Mouse (Mus musculus) fibroblast of lung, adult 2 months (primary cell): Measurements from ENCODE around the gene Psma2.

Experiments
- DNase-seq: peaks from one replicate; pipeline ENCODE4 v3.0.0-alpha.2; 2011; ENCODE audit warnings: low read depth

Gene Psma2

DNA sequence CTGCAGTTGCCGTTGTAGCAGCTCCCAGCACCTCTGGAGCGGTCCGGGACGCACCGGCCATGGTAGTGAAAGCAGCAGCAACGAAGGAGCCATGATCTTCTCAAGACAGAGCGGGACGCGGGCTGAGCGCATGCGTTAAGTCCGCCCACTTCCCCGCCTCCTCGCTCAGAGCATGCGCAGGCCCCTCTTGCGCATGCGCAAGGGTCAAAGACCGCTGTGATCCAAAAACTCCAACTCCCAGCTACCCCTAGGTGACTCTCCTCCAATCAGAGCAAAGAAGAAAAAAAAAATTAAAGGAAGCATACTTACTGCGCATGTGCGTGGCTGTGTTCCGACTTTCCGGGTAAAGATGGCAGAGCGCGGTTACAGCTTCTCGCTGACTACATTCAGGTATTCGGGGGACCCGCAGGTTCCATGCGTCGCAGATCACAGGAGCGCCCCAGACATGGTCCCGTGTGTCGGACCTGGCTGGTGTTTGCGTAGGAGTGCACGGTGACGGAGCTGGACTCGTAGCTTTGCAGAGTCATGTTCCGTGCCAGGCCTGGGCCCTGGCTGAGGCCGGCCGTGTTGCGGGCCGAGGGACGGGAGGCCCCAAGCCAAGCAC is at the start of gene Psma2, which contains the start of gene Mrpl32:
Gene Psma2, plus strand, starts transcription at position 315 of the 604 bp plus-strand sequence.
Gene Mrpl32, minus strand, starts transcription at position 240 of the 604 bp plus-strand sequence.
- DNase-seq: peak; percentile 99

- DNase-seq: no peak
Measured at GRCm38 (mm10) chr13:14574128-14574527, 38.9 kb upstream of the Psma2 start.

DNA sequence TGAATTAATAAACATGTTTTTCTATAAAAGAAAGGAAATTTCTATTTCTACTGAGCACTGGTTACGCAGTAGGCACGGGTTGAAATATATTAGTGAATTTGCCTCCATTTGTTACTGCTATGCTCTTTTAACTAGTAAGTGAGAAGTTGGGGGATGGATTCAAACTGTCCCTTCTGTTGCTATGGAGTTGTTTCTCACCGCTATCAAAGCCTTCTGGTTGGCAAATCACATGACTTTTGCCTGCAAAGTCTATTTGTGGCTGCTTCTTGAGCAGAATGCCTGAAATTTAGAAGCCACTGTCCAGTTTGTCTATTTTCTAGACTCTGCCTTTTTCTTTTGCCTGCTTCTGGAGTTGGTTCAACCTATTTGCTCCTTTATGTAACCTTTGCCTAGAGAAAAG is 32.6 kb upstream of the Psma2 start:
- DNase-seq: no peak

GRCm38 (mm10) chr13:14602744-14603143 is 10.3 kb upstream of the Psma2 start:
- DNase-seq: no peak

GRCm38 (mm10) chr13:14607616-14608015 is 5.4 kb upstream of the Psma2 start:
- DNase-seq: no peak

DNA sequence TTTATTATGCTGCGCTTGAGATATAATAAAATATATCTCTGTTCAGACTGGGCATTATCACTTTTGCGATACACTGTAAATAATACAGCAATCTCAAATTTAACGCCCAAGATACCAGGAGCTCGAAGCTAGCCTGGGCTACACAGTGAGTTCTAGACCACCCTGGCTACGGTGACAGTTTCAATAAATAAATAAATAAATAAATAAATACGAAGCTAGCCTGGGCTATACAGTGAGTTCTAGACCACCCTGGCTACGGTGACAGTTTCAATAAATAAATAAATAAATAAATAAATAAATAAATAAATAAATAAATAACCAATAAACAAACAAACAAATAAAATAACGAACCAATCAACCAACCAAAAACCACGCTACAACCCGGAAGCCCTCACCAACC is 577 bp upstream of the Psma2 start:
- DNase-seq: no peak

GRCm38 (mm10) chr13:14613553-14613952 is 513 bp downstream of the Psma2 start:
- DNase-seq: no peak

DNA sequence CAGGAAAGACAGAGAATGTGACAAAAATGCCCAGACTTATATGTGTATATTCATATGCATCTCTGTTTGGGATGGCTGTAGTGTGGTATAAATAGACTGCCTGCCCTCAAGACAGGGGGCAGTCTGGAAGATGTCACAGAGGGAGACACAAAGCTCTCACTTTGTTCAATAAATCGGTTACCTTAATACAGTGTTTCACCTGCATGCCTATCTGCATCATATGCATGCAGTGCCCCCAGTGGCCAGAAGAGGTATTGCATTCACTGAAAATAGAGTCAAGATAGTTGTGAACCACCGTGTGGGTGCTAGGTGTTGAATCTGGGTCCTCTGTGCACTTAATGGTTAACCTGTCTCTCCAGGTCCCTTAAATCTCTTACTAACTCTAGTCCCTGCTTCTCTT is 5.7 kb downstream of the Psma2 start:
- no peak for DNase-seq

DNA sequence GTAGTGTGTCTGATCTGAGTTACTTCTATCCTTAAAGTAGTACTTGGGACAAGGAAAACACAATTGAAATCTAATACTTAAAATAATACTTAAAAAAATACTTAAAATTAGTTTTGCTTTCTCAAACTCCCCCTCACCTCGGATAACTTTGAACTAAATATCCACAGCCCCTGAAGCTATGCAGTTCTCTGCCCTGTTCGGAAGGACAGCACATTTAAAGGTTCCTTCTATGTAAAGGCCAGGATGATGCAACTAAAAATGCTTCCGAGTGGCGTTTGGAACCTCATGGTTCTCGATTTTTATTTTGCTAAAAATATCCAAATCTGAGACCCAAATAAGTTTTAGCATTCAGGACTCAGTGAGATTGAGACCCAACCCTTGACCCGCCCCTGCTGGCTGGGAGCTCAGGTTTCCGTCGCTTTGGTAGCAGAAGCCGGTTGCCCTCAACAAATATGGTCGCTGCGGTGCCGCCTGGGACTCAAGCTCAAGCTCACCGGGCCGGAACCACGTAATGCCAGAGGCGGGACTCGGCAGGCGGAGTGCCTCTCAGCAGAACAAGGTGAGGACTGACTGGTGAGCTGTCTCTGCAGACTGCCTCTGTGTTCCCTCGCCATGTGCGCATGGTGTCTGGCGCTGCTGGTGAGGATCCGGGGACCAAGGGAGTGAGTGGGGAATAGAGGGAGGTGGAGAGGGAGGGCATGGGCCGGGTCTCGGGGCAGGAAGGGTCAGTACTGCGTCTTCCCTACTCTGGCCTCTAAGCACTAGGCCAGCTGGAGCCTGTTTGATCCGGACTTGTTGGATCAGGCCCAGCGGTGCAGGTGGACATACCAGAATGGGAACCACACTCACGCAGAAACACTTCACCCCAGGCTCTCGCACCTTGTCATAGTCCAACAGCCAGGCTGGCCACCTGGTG is 16.9 kb downstream of the Psma2 start, which contains the start of gene AW209491:
Gene AW209491, plus strand, starts transcription at position 429 of the 916 bp plus-strand sequence.
- peak; percentile 87 for DNase-seq

GRCm38 (mm10) chr13:14639998-14640397 is 27.0 kb downstream of the Psma2 start:
- DNase-seq: no peak

- no peak for DNase-seq
Measured at GRCm38 (mm10) chr13:14649301-14649700, 36.3 kb downstream of the Psma2 start.

DNA sequence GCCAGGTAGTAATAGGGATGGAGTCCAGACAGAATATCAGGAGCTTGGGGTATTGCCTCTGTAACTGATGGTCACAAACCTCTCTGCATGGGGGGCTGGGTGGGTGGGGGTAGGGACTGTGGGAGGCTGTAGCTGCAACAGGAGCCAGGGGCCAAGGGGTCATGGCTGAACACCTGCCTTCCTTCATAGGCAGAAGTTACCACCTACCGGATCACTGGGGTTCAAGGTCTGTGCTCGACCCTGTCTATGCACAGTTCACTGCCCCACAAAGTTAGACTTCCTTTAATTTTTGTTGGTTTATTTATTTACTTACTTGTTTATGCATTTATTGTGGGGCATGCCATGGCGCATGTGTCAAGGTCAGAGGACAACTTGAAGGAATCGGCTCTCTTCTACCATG is 54.1 kb downstream of the Psma2 start:
- DNase-seq: no peak

GRCm38 (mm10) chr13:14670342-14670741 is 57.3 kb downstream of the Psma2 start:
- DNase-seq: peak; percentile 9

GRCm38 (mm10) chr13:14688955-14689354 is 75.9 kb downstream of the Psma2 start:
- DNase-seq: no peak

DNA sequence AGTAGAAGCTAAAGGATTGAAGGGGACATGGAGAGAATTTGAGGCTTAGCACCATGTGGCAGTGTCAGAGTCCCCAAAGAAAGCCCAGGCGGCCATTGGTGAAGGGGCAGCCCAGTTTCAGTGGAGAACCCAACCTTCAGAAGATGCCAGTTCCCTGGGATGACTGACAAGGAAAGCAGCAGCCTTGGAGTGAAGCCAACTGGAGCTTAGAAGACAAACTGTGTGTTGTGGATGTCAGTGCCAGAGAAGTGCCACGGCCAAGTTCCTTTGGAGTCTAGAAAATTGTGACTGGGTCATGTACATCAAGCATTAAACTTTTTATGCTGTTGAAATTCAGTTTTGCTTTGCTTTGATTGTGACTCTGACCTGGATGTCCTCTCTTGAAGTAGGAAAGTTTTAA is 103.8 kb downstream of the Psma2 start:
- DNase-seq: no peak

- DNase-seq: no peak
Measured at GRCm38 (mm10) chr13:14717755-14718154, 104.7 kb downstream of the Psma2 start.
